Mouse (Mus musculus) embryonic facial prominence, embryonic 10.5 days (tissue): Measurements from ENCODE around the gene Scarf1. TPM values are rescaled to one million over a fixed set of nuclear protein-coding genes. Genes with fewer than 3 reads are reported as not detected.
A peak's percentile ranks its signal among the peaks of the same experiment; 100 is the strongest.

Experiments used
- DNase-seq: peaks from one replicate; pipeline ENCODE4 v3.0.0-alpha.2; 2017; ENCODE audit warnings: low spot score
- H3K27ac ChIP-seq: fragments of 300-500 bp; sonication (generic); replicated peaks from 2 replicates; pipeline ENCODE4 v1.5.1; 2016; ENCODE audit warnings: mild to moderate bottlenecking
- H3K27me3 ChIP-seq: fragments of 300-500 bp; sonication (generic); replicated peaks from 2 replicates; pipeline ENCODE4 v1.6.1; 2016; ENCODE audit warnings: low read depth, mild to moderate bottlenecking; ENCODE audit not compliant: poor library complexity, severe bottlenecking
- H3K36me3 ChIP-seq: fragments of 300-500 bp; sonication (generic); replicated peaks from 2 replicates; pipeline ENCODE4 v1.6.1; 2016; ENCODE audit warnings: mild to moderate bottlenecking, moderate library complexity
- H3K4me1 ChIP-seq: fragments of 300-500 bp; sonication (generic); 2 replicates; pipeline ENCODE4 v1.6.1; 2016
- H3K4me3 ChIP-seq: fragments of 300-500 bp; sonication (generic); 2 replicates; pipeline ENCODE4 v1.5.1; 2016; ENCODE audit warnings: mild to moderate bottlenecking, moderate library complexity
- H3K9me3 ChIP-seq: fragments of 300-500 bp; sonication (generic); 2 replicates; pipeline ENCODE4 v1.6.1; 2016; ENCODE audit warnings: mild to moderate bottlenecking
- WGBS: fragments of 180-500 bp; shearing (Covaris S2); methylation state at CpG from one replicate; pipeline ENCODE4 v1.1.7; 2016; 5-methylcytosine and 5-hydroxymethylcytosine counted together
- polyA plus RNA-seq: library from polyadenylated mRNA; unstranded; fragments of >200 nt; fragmentation: Nextera tagmentation; extraction: Ambion mirVana; gene quantifications from 2 replicates; pipeline ENCODE4 v1.2.1, GENCODE M21; 2016

The Scarf1 gene
- polyA plus RNA-seq, 1 experiment from 2014 or later = 4.8 TPM

- H3K36me3 ChIP-seq = peaks cover 14% of the 10 kb centered on the region
- no peaks in the 10 kb centered on the region for H3K27me3 ChIP-seq
- no peaks in the 10 kb centered on the region for H3K9me3 ChIP-seq
- H3K4me1 ChIP-seq = peaks cover 28% of the 10 kb centered on the region
- 0 out of 2 replicates have a peak overlapping the region, but pooled peaks have one; percentile 44 for H3K27ac ChIP-seq
- no peak overlapping the region for H3K4me3 ChIP-seq
- WGBS = 78% methylated on average over 18 of the region's 18 CpGs
- no peak for DNase-seq
Observed at GRCm38 (mm10) chr11:75563851-75564548, 50.7 kb downstream of the Scarf1 start.

- Histone ChIP-seq H3K4me1 (peaks cover 28% of the 10 kb centered on the region), H3K4me3 (no peak overlapping the region), H3K27me3 (no peaks in the 10 kb centered on the region; the same call in 1 of the 2 replicates), H3K36me3 (peaks cover 23% of the 10 kb centered on the region), H3K9me3 (no peaks in the 10 kb centered on the region), H3K27ac (peak overlapping the region; percentile 65; the same call in 1 of the 2 replicates)
- WGBS = 55% methylated on average over 2 of the region's 2 CpGs
- no peak for DNase-seq
Observed at GRCm38 (mm10) chr11:75565849-75566248, 52.5 kb downstream of the Scarf1 start.

- 83% methylated on average over 13 of the region's 13 CpGs for WGBS
- peaks cover under 1% of the 10 kb centered on the region; the same call in 1 of the 2 replicates for H3K27me3 ChIP-seq
- DNase-seq = no peak
- H3K4me1 ChIP-seq = peaks cover 29% of the 10 kb centered on the region
- H3K9me3 ChIP-seq = no peaks in the 10 kb centered on the region
- H3K36me3 ChIP-seq = peaks cover 23% of the 10 kb centered on the region
- peak overlapping the region; percentile 65; the same call in 1 of the 2 replicates for H3K27ac ChIP-seq
- no peak overlapping the region for H3K4me3 ChIP-seq
Observed at GRCm38 (mm10) chr11:75566276-75567196, 53.2 kb downstream of the Scarf1 start.

GRCm38 (mm10) chr11:75567346-75568114 lies 54.2 kb downstream of the Scarf1 start:
- no peak for DNase-seq
- peaks cover 4% of the 10 kb centered on the region for H3K27me3 ChIP-seq
- H3K27ac ChIP-seq = no peak overlapping the region
- peaks cover 23% of the 10 kb centered on the region for H3K36me3 ChIP-seq
- peaks cover 39% of the 10 kb centered on the region for H3K4me1 ChIP-seq
- 71% methylated on average over 9 of the region's 9 CpGs for WGBS
- H3K4me3 ChIP-seq = no peak overlapping the region
- H3K9me3 ChIP-seq = no peaks in the 10 kb centered on the region

GRCm38 (mm10) chr11:75568115-75568511 lies 54.8 kb downstream of the Scarf1 start:
- 81% methylated on average over 6 of the region's 6 CpGs for WGBS
- Histone ChIP-seq H3K36me3 (peaks cover 21% of the 10 kb centered on the region), H3K4me3 (no peak overlapping the region), H3K27me3 (peaks cover 4% of the 10 kb centered on the region), H3K9me3 (no peaks in the 10 kb centered on the region), H3K27ac (no peak overlapping the region), H3K4me1 (peaks cover 45% of the 10 kb centered on the region)
- no peak for DNase-seq

- DNase-seq = no peak
- no peak overlapping the region for H3K27ac ChIP-seq
- peaks cover 4% of the 10 kb centered on the region for H3K27me3 ChIP-seq
- H3K9me3 ChIP-seq = no peaks in the 10 kb centered on the region
- peaks cover 43% of the 10 kb centered on the region for H3K4me1 ChIP-seq
- peaks cover 14% of the 10 kb centered on the region; the same call in 1 of the 2 replicates for H3K36me3 ChIP-seq
- no peak overlapping the region for H3K4me3 ChIP-seq
- WGBS = 91% methylated on average over 12 of the region's 12 CpGs
Observed at GRCm38 (mm10) chr11:75568962-75569361, 55.6 kb downstream of the Scarf1 start.

- WGBS = 87% methylated on average over 17 of the region's 17 CpGs
- Histone ChIP-seq H3K27ac (0 out of 2 replicates have a peak overlapping the region, but pooled peaks have one; percentile 1), H3K36me3 (peaks cover 14% of the 10 kb centered on the region; the same call in 1 of the 2 replicates)
Observed at GRCm38 (mm10) chr11:75570375-75571125, 57.2 kb downstream of the Scarf1 start.

GRCm38 (mm10) chr11:75571126-75571990 lies 58.0 kb downstream of the Scarf1 start:
- DNase-seq = no peak
- Histone ChIP-seq H3K36me3 (peaks cover 14% of the 10 kb centered on the region; the same call in 1 of the 2 replicates), H3K27me3 (peaks cover 4% of the 10 kb centered on the region), H3K4me1 (peaks cover 30% of the 10 kb centered on the region), H3K27ac (0 out of 2 replicates have a peak overlapping the region, but pooled peaks have one; percentile 1), H3K4me3 (no peak overlapping the region), H3K9me3 (no peaks in the 10 kb centered on the region)
- 75% methylated on average over 14 of the region's 14 CpGs for WGBS

More at GRCm38 (mm10) chr11:75570375-75571125, 57.2 kb downstream of the Scarf1 start:
- H3K9me3 ChIP-seq = no peaks in the 10 kb centered on the region
- H3K4me1 ChIP-seq = peaks cover 39% of the 10 kb centered on the region
- no peak overlapping the region for H3K4me3 ChIP-seq
- peaks cover 4% of the 10 kb centered on the region for H3K27me3 ChIP-seq
- no peak for DNase-seq

GRCm38 (mm10) chr11:75572301-75572791 lies 59.0 kb downstream of the Scarf1 start:
- H3K27ac ChIP-seq = peak overlapping the region; percentile 85
- H3K36me3 ChIP-seq = peaks cover 14% of the 10 kb centered on the region; the same call in 1 of the 2 replicates
- WGBS = 13% methylated on average over 10 of the region's 10 CpGs
- H3K9me3 ChIP-seq = no peaks in the 10 kb centered on the region
- DNase-seq = no peak
- peaks cover 4% of the 10 kb centered on the region for H3K27me3 ChIP-seq
- H3K4me3 ChIP-seq = peak overlapping the region; percentile 36
- H3K4me1 ChIP-seq = peaks cover 33% of the 10 kb centered on the region

- Histone ChIP-seq H3K36me3 (peaks cover 14% of the 10 kb centered on the region; the same call in 1 of the 2 replicates), H3K27ac (peak overlapping the region; percentile 85), H3K27me3 (peaks cover 4% of the 10 kb centered on the region), H3K4me1 (peaks cover 32% of the 10 kb centered on the region), H3K9me3 (no peaks in the 10 kb centered on the region), H3K4me3 (peak overlapping the region; percentile 36)
- WGBS = 9% methylated on average over 12 of the region's 12 CpGs
- DNase-seq = peak; percentile 94
Observed at GRCm38 (mm10) chr11:75572854-75573650, 59.7 kb downstream of the Scarf1 start.
